Comparison of ENCODE assay signal across 8 mouse cellular contexts in genomic region chr17:23592208-23592925, GRCm38 (mm10). TPM values are rescaled to one million over a fixed set of nuclear protein-coding genes. Genes with fewer than 3 reads are reported as not detected.
DNase-seq lines count a peak whose midpoint lies in the region; ATAC-seq and TF ChIP-seq lines count a peak whose summit lies in the region.

No protein-coding gene starts in this region.

- H3K27ac ChIP-seq in hindbrain, embryonic 13.5 days = peak overlapping the region; percentile 82

- no peak for TF ChIP-seq CTCF in Patski (IDR thresholded peaks at IDR 0.05)

- peak overlapping the region; percentile 73 for H3K9ac ChIP-seq in hindbrain, embryonic 13.5 days

- POLR2A ChIA-PET in Patski (lab: Charles Lee) = interaction anchor here (1.3 kb wide), 1 partner anchor 13 kb away, joined by 3 read pairs; no protein-coding TSS in a partner anchor

- CTCF ChIA-PET in Patski (lab: Charles Lee) = interaction anchor here (0.8 to 2.4 kb wide), 5 partner anchors 12 to 22 kb away, joined by 3 to 9 read pairs (median 7); no protein-coding TSS in a partner anchor

- no peaks in the 10 kb centered on the region for H3K9me3 ChIP-seq in hindbrain, embryonic 13.5 days

- in situ Hi-C loops in Patski (cut with MboI; ENCODE audit: low pct_unique_long_range_greater_than_20kb) = no loop called here

- peak; percentile 66 for DNase-seq in Patski (ENCODE audit: low read depth, low spot score)
- DNase-seq in cerebellum, postnatal 14 days = peak; percentile 99
- DNase-seq in frontal cortex, postnatal 14 days (ENCODE audit: low spot score in 2 of 2) = peak; percentile 92
- peak; percentile 86 to 90 for DNase-seq in layer of hippocampus, postnatal 25 days (ENCODE audit: extremely low spot score in 1 of 2, low spot score in 1 of 2)
- DNase-seq in lung, postnatal 25 days (ENCODE audit: low spot score) = peak; percentile 95
- peak; percentile 99 for DNase-seq in retina, embryonic 14.5 days (ENCODE audit: low spot score)
- peak; percentile 93 for DNase-seq in thymus, postnatal 4 days

- no peaks in the 10 kb centered on the region for H3K27me3 ChIP-seq in Patski
- no peaks in the 10 kb centered on the region for H3K27me3 ChIP-seq in hindbrain, embryonic 13.5 days

- H3K4me3 ChIP-seq in hindbrain, embryonic 13.5 days = peak overlapping the region; percentile 45

- H3K4me1 ChIP-seq in hindbrain, embryonic 13.5 days (replicated peaks) = peaks cover 5% of the 10 kb centered on the region

- 6% methylated on average over 34 of the region's 34 CpGs for WGBS in hindbrain, embryonic 13.5 days

- peak overlapping the region; percentile 75 for H3K4me2 ChIP-seq in hindbrain, embryonic 13.5 days

- H3K36me3 ChIP-seq in hindbrain, embryonic 13.5 days = no peaks in the 10 kb centered on the region

- peak; percentile 100 for ATAC-seq in Patski
- peak; percentile 99 for ATAC-seq in hindbrain, embryonic 13.5 days (ENCODE audit: low FRiP score)

RNA-seq across cellular contexts. Expression of gene Zfp13, which starts 6.9 kb away (rescaled TPM):
- polyA plus RNA-seq in Patski (2021) = 6.8 TPM
- 28.2 and 28.3 TPM in 2 replicates for polyA plus RNA-seq in hindbrain, embryonic 13.5 days (2015; fragmentation: Nextera tagmentation; extraction: Ambion mirVana)
- 10 to 100 TPM; 30.2 to 35.1 TPM for total RNA-seq in layer of hippocampus, postnatal 25 days (2021)

RNA-seq across cellular contexts. Expression of gene Zscan10, which starts 8.3 kb away (rescaled TPM):
- polyA plus RNA-seq in Patski (2021) = not detected
- 0.13 and 0.22 TPM in 2 replicates for polyA plus RNA-seq in hindbrain, embryonic 13.5 days (2015; fragmentation: Nextera tagmentation; extraction: Ambion mirVana)
- total RNA-seq in layer of hippocampus, postnatal 25 days (2021) = not detected

RNA-seq across cellular contexts. Expression of gene Zfp213, which starts 28.3 kb away (rescaled TPM):
- 8.6 TPM for polyA plus RNA-seq in Patski (2021)
- 17.7 and 18.2 TPM in 2 replicates for polyA plus RNA-seq in hindbrain, embryonic 13.5 days (2015; fragmentation: Nextera tagmentation; extraction: Ambion mirVana)
- 1 to 10 TPM; 5.5 to 7.6 TPM for total RNA-seq in layer of hippocampus, postnatal 25 days (2021)

RNA-seq across cellular contexts. Expression of gene Mmp25, which starts 52.7 kb away (rescaled TPM):
- polyA plus RNA-seq in Patski (2021) = not detected
- 1.2 and 1.7 TPM in 2 replicates for polyA plus RNA-seq in hindbrain, embryonic 13.5 days (2015; fragmentation: Nextera tagmentation; extraction: Ambion mirVana)
- total RNA-seq in layer of hippocampus, postnatal 25 days (2021) = under 1 TPM; 0.19 to 0.22 TPM

Comparison
In these comparisons a context has a peak if more than half of its experiments do, and no peak if none do; other contexts are left out.
1. Peak in every context shown above with its lines: DNase-seq, ATAC-seq, H3K4me3 ChIP-seq and H3K27ac ChIP-seq.